Mouse (Mus musculus) right cerebral cortex, postnatal 10 days (tissue): ENCODE measurements around the gene Nsdhl.

Experiments used
- DNase-seq, 2 experiments: peaks; one replicate each; pipeline ENCODE4 v3.0.0; 2021; ENCODE audit warnings: low spot score in 2 of 2

Gene Nsdhl

GRCm38 (mm10) chrX:73003110-73003509 is 84.8 kb downstream of the Nsdhl start:
- no peak for DNase-seq

- DNase-seq, result no peak
Observed at GRCm38 (mm10) chrX:73005678-73006077, 87.3 kb downstream of the Nsdhl start.

DNA sequence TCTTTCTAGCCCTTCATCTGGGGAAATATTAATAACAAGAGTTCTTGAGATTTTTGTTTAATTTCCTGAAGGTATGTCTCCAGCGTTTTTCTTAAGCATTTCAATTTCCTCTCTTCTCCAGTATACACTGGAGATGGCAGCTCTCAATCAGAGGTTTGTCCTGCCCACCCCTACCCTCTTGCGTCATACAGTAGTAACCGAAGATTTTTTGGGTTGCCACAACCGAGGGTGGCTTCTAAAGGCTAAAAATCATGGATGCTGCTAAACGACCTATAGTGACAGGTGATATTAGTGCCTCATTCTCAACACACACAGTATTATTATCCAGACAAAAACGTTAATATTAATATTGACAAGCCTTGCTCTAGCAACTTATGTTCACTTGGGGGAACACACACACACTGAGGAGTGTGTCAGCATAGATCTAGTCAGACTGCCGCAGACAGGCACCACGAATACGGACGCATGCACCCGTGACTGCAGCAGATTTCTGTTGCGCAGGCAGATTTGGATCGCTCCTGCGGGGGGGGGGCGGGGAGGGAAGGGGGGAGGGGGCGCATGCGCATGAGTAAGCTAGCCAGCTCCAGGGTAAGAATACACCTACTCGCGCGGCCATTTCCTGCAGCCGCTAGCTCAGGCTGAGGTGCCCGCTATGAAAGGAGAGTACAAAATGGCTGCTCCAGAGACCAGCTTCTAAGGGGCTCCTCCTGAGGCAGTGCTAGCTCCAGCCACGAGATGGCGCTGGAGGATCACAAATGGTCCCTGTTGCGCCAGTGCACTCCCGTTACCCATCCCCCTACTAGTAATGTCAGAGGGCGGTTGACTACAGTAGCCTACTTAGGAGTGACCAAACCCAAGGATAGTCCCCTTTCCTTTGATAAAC is 89.5 kb downstream of the Nsdhl start:
- DNase-seq, result peak; percentile 93 to 95
